Mouse (Mus musculus) myocyte (in vitro differentiated cells): ENCODE measurements around the gene Zbtb38.

ENCODE experiments used
- CEBPB ChIP-seq: IDR thresholded peaks from 2 replicates; pipeline ENCODE4 v1.6.1; 2011; ENCODE audit warnings: mild to moderate bottlenecking, moderate library complexity; ENCODE audit not compliant: poor library complexity, insufficient read depth, severe bottlenecking
- E2F4 ChIP-seq: IDR thresholded peaks from one replicate; pipeline ENCODE4 v1.6.1; 2011; ENCODE audit warnings: mild to moderate bottlenecking, control low read depth, moderate library complexity; ENCODE audit not compliant: insufficient read depth
- MAX ChIP-seq: IDR thresholded peaks from one replicate; pipeline ENCODE4 v1.6.1; 2011; ENCODE audit warnings: low read depth, mild to moderate bottlenecking, control low read depth
- MYOD1 ChIP-seq, 3 experiments: IDR thresholded peaks; one replicate each; pipeline ENCODE4 v1.6.1; 2011; ENCODE audit warnings: control low read depth in 2 of 3, low read depth in 2 of 3, mild to moderate bottlenecking in 2 of 3, moderate library complexity in 1 of 3; ENCODE audit not compliant: insufficient read length in 2 of 3, control insufficient read depth in 1 of 3
- POLR2A ChIP-seq: IDR thresholded peaks from one replicate; pipeline ENCODE4 v1.6.1; 2011; ENCODE audit warnings: low read depth, mild to moderate bottlenecking, control low read depth, moderate library complexity; ENCODE audit not compliant: insufficient read length
- POLR2AphosphoS2 ChIP-seq: IDR thresholded peaks from one replicate; pipeline ENCODE4 v1.6.1; 2011; ENCODE audit warnings: low read depth, control low read depth; ENCODE audit not compliant: insufficient read length
- TCF12 ChIP-seq: IDR thresholded peaks from one replicate; pipeline ENCODE4 v1.6.1; 2011; ENCODE audit warnings: mild to moderate bottlenecking, control low read depth; ENCODE audit not compliant: poor library complexity, insufficient read depth, severe bottlenecking
- TCF3 ChIP-seq: IDR thresholded peaks from one replicate; pipeline ENCODE4 v1.6.1; 2011; ENCODE audit warnings: low read depth, control low read depth; ENCODE audit not compliant: insufficient read length

DNA sequence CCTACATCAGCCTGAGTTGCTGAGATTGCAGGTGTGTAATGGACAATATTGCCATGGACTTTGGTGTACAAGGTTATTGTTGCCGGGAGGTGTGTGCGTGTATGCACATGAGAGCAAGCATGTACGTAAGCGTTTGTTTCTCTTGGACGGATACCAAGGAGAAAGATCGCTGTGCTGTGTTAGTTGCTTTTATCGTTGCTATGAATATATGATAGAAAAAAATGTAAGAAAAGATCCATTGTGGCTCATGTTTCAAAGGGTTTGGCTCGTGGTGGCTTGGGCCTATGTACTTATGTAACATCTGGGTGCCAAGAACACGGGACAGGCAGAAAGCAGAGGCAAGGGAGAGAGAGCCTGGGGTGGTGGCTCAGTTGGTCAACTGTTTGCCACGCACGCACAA, 3.1 kb upstream of the Zbtb38 start:
- TF ChIP-seq MYOD1 (IDR thresholded peaks at IDR 0.05; ENCODE audit: control insufficient read depth in 1 of 3, insufficient read length in 2 of 3, low read depth in 2 of 3) (no peak), POLR2A (no peak), E2F4 (no peak), CEBPB (no peak), MAX (no peak), TCF12 (no peak), TCF3 (no peak), POLR2AphosphoS2 (no peak)
